In the genomic region with DNA sequence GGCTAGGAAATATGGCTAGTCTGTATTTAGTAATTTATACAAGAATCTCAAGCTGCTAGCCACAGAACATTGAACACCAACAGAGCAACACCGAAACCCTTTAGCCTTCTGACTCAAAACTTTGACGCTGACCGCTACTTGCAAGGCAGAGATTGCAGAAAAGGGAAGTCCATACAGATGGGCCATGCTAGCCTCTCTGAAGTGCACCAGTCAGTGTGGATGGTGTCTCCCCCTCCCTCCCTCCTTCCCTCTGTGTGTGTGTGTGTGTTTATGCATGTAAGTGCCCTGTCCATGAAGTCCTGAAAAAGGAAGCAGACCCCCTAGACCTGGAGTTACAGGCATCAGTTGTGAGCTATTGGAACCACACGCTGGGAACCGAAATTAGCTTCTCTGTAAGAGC, we compare ENCODE assay signal across 17 mouse cellular contexts. TPM values are rescaled to one million over a fixed set of nuclear protein-coding genes. Genes with fewer than 3 reads are reported as not detected.
A peak's percentile ranks its signal among the peaks of the same experiment; 100 is the strongest.
DNase-seq lines count a peak whose midpoint lies in the region; ATAC-seq and TF ChIP-seq lines count a peak whose summit lies in the region.
"Had no signal": no experiment of that assay in that cellular context is flagged by ENCODE, and none has a peak within 500 bp of the region (broad histone marks: within the 10 kb centered on the region; RNA-seq: fewer than 3 reads in every experiment).

No protein-coding gene starts in this region.

- H3K4me2 ChIP-seq in liver, postnatal 0 days (ENCODE audit: low read depth, low read length), result no peak overlapping the region
- H3K4me2 ChIP-seq: heart, embryonic 12.5 days; neural tube, embryonic 13.5 days had no signal

- TF ChIP-seq CTCF in liver, postnatal 0 days (IDR thresholded peaks at IDR 0.05; ENCODE audit: low read depth), result no peak

- DNase-seq in liver, postnatal 0 days, result no peak
- DNase-seq in liver, result no peak
- DNase-seq in B cell, adult 2 months, result peak; percentile 45 to 50
- no peak for DNase-seq in urinary bladder, postnatal 14 days (ENCODE audit: low spot score)
- DNase-seq in right cerebral cortex, postnatal 4 days, result no peak
- DNase-seq: gastrocnemius, postnatal 36 days; kidney, adult 2 months; kidney, postnatal 14 days; thymus, postnatal 14 days had no signal

- H3K27me3 ChIP-seq in liver, postnatal 0 days (ENCODE audit: insufficient read depth, low read length), result no peaks in the 10 kb centered on the region
- H3K27me3 ChIP-seq: heart, embryonic 12.5 days; neural tube, embryonic 13.5 days had no signal

- 0 out of 2 replicates have a peak, but pooled peaks cover 2% of the 10 kb centered on the region for H3K9me3 ChIP-seq in liver, postnatal 0 days (ENCODE audit: low read length)
- H3K9me3 ChIP-seq: neural tube, embryonic 13.5 days had no signal

- no peak overlapping the region; the same call in 1 of the 2 replicates for H3K27ac ChIP-seq in liver, postnatal 0 days (ENCODE audit: low read depth)
- H3K27ac ChIP-seq: hindbrain, postnatal 0 days; midbrain, embryonic 10.5 days; neural tube, embryonic 13.5 days had no signal

- no peak overlapping the region for H3K9ac ChIP-seq in liver, postnatal 0 days (replicated peaks)
- H3K9ac ChIP-seq: heart, embryonic 12.5 days; neural tube, embryonic 13.5 days had no signal

- H3K36me3 ChIP-seq in liver, postnatal 0 days (replicated peaks; ENCODE audit: insufficient read depth, low read length), result no peaks in the 10 kb centered on the region
- H3K36me3 ChIP-seq: heart, embryonic 12.5 days; midbrain, embryonic 10.5 days; neural tube, embryonic 13.5 days had no signal

- no peak for TF ChIP-seq EP300 in liver, postnatal 0 days (IDR thresholded peaks at IDR 0.05; ENCODE audit: low read depth)

- H3K4me3 ChIP-seq in liver, postnatal 0 days (ENCODE audit: low read depth, low read length), result no peak overlapping the region
- H3K4me3 ChIP-seq: erythroblast, embryonic 14.5 days; heart, embryonic 12.5 days; midbrain, embryonic 10.5 days; neural tube, embryonic 13.5 days had no signal

- ATAC-seq in liver, postnatal 0 days, result peak; percentile 33; the same call in 1 of the 2 replicates
- ATAC-seq in granulocyte monocyte progenitor cell, adult 5-6 weeks (replicated peaks; ENCODE audit: poor library complexity, severe bottlenecking), result peak; percentile 75
- peak; percentile 51 for ATAC-seq in monocyte, adult 5-6 weeks (replicated peaks; ENCODE audit: insufficient number of reproducible peaks, low FRiP score, low TSS enrichment, poor library complexity, severe bottlenecking)
- ATAC-seq: forebrain, embryonic 14.5 days; hindbrain, postnatal 0 days had no signal

- 47% methylated on average over 5 of the region's 5 CpGs for WGBS in liver, postnatal 0 days (ENCODE audit: insufficient replicate concordance)

- peaks cover 2% of the 10 kb centered on the region; the same call in 1 of the 2 replicates for H3K4me1 ChIP-seq in liver, postnatal 0 days (ENCODE audit: insufficient read depth)
- H3K4me1 ChIP-seq: midbrain, embryonic 10.5 days; neural tube, embryonic 13.5 days had no signal

RNA-seq across cellular contexts. Expression of a gene that starts 33.6 kb away (rescaled TPM):
- polyA plus RNA-seq in liver, postnatal 0 days (2015; fragmentation: Nextera tagmentation; extraction: Ambion mirVana), result 19.7 and 21.7 TPM in 2 replicates
- total RNA-seq in granulocyte monocyte progenitor cell, adult 5-6 weeks (2014; fragmentation: Nextera tagmentation), result 74.9 and 115 TPM in 2 replicates
- total RNA-seq in granulocyte monocyte progenitor cell, adult 5-6 weeks (2017), result 76.0 and 80.2 TPM in 2 replicates
- total RNA-seq in monocyte, adult 5-6 weeks (2017), result 125 to 210 TPM (median 148 TPM) in 3 replicates

RNA-seq across cellular contexts. Expression of a gene that starts 33.6 kb away (rescaled TPM):
- 16.5 and 16.8 TPM in 2 replicates for polyA plus RNA-seq in liver, postnatal 0 days (2015; fragmentation: Nextera tagmentation; extraction: Ambion mirVana)
- total RNA-seq in granulocyte monocyte progenitor cell, adult 5-6 weeks (2014; fragmentation: Nextera tagmentation), result 53.4 and 54.1 TPM in 2 replicates
- total RNA-seq in granulocyte monocyte progenitor cell, adult 5-6 weeks (2017), result 71.9 and 82.6 TPM in 2 replicates
- 234 to 384 TPM (median 306 TPM) in 3 replicates for total RNA-seq in monocyte, adult 5-6 weeks (2017)

Comparison
In these comparisons a context has a peak if more than half of its experiments do, and no peak if none do; other contexts are left out.
1. DNase-seq: peak in B cell, adult 2 months (2 of 2); none in liver, postnatal 0 days (single experiment), liver (single experiment), urinary bladder, postnatal 14 days (single experiment) and right cerebral cortex, postnatal 4 days (single experiment).
2. Peak in every context shown above with its lines, with median percentiles within 50 percentile points of each other: ATAC-seq.